Mouse (Mus musculus) lung, postnatal 36 days (tissue): ENCODE data around the gene D430041D05Rik.
"Not testable (repeated sequence)": the region's sequence is repeated elsewhere in the genome, so short reads cannot be mapped to it uniquely, and the experiment has no call there.

Experiments used
- DNase-seq: peaks from one replicate; pipeline ENCODE4 v3.0.0; 2022; ENCODE audit warnings: mixed read lengths

Gene D430041D05Rik

GRCm38 (mm10) chr2:104111170-104111797 is 299.5 kb downstream of the D430041D05Rik start:
- DNase-seq, result not testable (repeated sequence)

DNA sequence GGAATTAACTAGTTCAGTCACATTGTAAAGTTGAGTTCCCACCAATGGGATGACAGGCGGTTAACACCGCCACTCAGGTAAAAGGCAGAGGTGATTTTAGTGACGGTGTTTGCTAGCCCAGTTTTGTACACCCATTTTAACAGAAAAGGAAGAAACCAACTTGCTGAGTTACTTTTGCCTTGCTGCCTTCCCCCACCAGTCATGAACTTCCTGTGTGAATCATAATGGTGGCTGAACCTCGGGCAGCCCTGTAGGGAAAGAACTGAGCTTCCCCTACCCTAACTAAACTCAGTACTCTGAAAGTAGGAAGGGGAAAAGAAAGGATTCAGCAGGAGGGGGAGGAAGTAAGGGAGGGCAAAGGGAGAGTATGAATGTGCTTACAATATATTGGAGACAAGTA is 300.8 kb downstream of the D430041D05Rik start:
- DNase-seq, result no peak

DNA sequence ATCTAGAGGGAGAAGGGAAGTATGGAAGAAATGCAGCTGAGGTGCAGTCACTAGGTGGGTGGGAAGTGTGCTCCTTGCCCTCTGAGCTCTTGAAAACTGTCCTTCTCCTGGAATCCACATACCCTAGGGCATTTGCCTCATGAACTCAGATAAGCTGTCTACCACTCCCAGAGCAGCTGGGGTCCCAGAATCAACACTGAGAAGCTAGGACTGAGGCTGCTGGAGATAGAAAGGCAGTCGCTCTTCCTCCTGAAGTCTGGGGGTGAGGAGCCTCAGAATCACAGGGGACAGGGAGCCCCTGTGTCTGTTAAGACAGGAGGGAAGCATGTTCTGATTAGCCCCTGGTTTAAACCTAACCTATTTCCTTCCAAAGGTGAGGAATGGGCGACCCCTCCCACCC is 301.3 kb downstream of the D430041D05Rik start:
- DNase-seq, result no peak

DNA sequence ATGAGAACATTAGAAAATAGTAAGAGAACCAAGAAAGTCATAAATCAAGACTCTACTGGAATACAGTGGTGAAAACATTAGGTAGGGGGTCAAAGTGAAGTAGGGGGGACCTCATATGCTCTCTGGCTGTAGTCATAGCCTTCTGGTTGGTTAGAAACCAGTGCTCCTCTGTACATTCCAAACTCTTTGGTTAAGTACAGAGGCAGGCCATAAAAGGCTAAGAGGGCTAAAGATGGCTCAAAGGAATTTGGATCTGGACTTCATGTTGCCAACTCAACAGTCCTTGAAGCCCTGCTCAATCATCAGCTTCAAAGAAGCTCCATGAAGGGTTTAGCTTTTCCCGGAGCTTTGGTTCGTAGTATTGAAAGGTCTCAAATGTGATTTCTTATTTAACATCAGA is 301.8 kb downstream of the D430041D05Rik start:
- not testable (repeated sequence) for DNase-seq

DNA sequence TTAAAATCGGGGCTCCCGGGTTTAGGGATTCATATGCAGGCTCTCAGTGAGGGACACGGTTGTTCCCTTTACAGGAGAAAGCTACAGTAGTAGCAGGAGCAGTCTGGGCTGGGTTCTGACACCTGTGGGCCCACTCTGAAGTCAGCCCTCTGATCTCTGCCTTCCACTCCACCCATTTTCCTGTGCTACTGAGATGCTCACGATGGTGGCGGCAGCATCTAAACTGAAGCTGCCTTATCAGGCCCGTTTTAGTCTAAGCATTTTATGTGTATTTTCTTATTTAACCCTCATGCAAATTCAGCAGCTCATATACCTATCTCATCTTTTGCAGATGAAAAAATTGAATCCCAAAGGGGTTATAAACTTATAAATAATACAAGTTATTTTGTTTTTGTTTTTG is 306.0 kb downstream of the D430041D05Rik start:
- DNase-seq, result no peak

- no peak for DNase-seq
Measured at GRCm38 (mm10) chr2:104099946-104100345, 310.9 kb downstream of the D430041D05Rik start.

- DNase-seq, result no peak
Measured at GRCm38 (mm10) chr2:104099231-104099585, 311.6 kb downstream of the D430041D05Rik start.

GRCm38 (mm10) chr2:104098529-104099230 is 312.1 kb downstream of the D430041D05Rik start:
- DNase-seq, result no peak

GRCm38 (mm10) chr2:104097396-104097795 is 313.4 kb downstream of the D430041D05Rik start:
- DNase-seq, result not testable (repeated sequence)

DNA sequence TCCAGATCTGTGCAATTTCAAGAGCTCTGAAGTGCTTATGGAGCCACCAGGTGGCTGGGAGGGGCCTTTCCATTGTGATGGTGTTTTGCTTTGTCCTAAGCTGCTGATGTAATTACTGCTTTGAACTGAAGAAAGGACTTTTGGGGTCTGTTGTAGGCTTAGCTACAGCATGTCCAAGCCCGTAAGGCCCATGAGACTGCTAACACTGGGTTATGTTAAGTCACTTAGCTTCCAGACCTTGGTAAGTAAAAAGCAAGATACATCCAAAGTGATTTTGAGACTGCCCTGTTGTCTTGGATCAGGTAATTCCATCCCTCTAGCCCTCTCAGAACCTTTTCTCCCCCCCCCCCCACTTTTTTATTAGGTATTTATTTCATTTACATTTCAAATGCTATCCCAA is 314.0 kb downstream of the D430041D05Rik start:
- DNase-seq, result not testable (repeated sequence)

DNA sequence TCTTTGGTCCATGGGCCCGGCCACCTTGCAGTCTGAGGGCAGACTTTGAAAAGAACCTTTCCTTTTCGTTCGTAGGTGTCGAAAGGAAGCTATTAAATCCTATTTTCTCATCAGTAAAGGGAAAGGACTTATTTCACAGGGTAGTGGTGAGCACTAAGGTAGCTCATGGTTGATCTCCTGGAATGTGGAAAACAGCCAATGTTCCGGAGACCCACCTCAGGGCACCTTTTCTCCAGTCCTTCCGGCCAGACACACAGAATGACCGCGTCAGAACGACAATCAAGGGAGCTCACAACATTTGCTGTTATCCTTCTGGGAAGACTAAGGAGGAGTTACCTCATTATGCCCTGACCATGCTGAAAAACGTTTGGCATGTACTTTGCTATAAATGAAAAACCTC is 314.6 kb downstream of the D430041D05Rik start:
- DNase-seq, result no peak

- peak; percentile 92 for DNase-seq
Measured at GRCm38 (mm10) chr2:104095741-104096213, 315.0 kb downstream of the D430041D05Rik start, which contains the start of gene Cd59a. TSS of gene Cd59a (plus strand) at chr2:104095801.

DNA sequence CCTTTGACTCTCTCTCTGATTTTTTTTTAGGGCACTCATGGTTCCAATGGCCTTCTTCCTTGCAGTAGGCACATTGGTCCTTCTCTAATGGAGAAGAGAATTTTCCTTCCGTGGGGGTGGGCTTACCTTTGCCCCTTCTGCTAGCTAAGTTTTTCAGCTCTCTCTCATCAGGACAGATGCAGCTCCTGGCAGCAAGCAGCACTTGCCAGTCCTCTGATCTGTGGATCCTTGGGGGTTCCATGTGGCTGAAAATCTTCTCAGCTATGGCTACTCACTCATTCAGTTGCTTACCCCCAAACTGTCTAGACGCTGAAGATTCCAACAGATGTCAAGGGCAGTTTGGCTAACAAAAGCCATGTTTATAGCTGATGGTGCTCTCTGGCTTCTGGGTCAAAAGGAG is 317.5 kb downstream of the D430041D05Rik start:
- no peak for DNase-seq
